Mouse (Mus musculus) thymus, adult 2 months (tissue): Measurements from ENCODE around the gene Atf2.

Experiments used
- CTCF ChIP-seq: fragments of 200-500 bp; IDR thresholded peaks from 2 replicates; pipeline ENCODE4 v1.5.1; 2012; ENCODE audit warnings: mild to moderate bottlenecking, control low read depth, low read length, moderate library complexity, borderline replicate concordance; ENCODE audit not compliant: control insufficient read depth, poor library complexity, insufficient read depth; ENCODE audit errors: extremely low read depth
- POLR2A ChIP-seq: fragments of 200-500 bp; IDR thresholded peaks from 2 replicates; pipeline ENCODE4 v1.6.1; 2012; ENCODE audit warnings: mild to moderate bottlenecking, low read length, control low read depth, moderate library complexity; ENCODE audit not compliant: control insufficient read depth, poor library complexity, insufficient read depth; ENCODE audit errors: extremely low read depth

DNA sequence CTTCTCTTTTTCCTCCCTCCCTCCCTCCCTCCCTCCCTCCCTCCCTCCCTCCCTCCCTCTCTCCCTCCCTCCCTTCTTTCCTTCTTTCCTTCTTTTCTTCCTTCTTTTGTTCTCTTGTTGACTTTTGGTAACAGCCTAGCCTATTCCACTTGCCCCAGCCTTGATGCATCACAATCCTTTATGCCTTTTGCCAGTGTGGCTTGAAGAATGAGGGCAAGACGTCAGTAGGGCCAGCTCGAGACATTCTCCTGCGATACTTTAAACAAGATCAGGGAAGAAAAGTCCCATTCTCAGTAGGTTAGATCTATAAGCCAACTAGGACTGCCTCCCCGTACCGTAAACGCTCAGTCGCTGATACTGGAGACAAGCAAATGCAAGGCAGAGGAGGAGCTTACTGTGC is 48.0 kb upstream of the Atf2 start:
- TF ChIP-seq CTCF (no peak), POLR2A (no peak)
